In genomic region chr13:55970687-55971086, GRCm38 (mm10) we compare ENCODE assay signal across 20 mouse cellular contexts.
DNase-seq lines count a peak whose midpoint lies in the region; ATAC-seq and TF ChIP-seq lines count a peak whose summit lies in the region.
"Had no signal": no experiment of that assay in that cellular context is flagged by ENCODE, and none has a peak within 500 bp of the region (broad histone marks: within the 10 kb centered on the region; RNA-seq: fewer than 3 reads in every experiment).

No protein-coding gene starts in this region.

- no peak overlapping the region for H3K9ac ChIP-seq in kidney, postnatal 0 days (ENCODE audit: low read depth, low read length)
- H3K9ac ChIP-seq in kidney, embryonic 15.5 days: no peak overlapping the region
- H3K9ac ChIP-seq: embryonic facial prominence, embryonic 12.5 days; forebrain, embryonic 15.5 days; heart, embryonic 13.5 days; hindbrain, embryonic 15.5 days had no signal

- 85% methylated on average over 6 of the region's 6 CpGs for WGBS in kidney, postnatal 0 days
- WGBS in kidney, embryonic 15.5 days: 85% methylated on average over 6 of the region's 6 CpGs

- no peak for DNase-seq in kidney, postnatal 0 days (ENCODE audit: low spot score)
- DNase-seq in testis, postnatal 10 days (ENCODE audit: low spot score): no peak
- DNase-seq in R1 (ENCODE audit: low read depth, low spot score): peak; percentile 63
- no peak for DNase-seq in frontal cortex, postnatal 25 days (ENCODE audit: low spot score in 2 of 2)
- no peak for DNase-seq in gastrocnemius, postnatal 14 days
- DNase-seq: adrenal gland, adult 8-10 months; adrenal gland, postnatal 36 days; cerebellum, adult 11 months; cerebellum, adult 9-10 months; cerebellum, postnatal 25 days; gastrocnemius, postnatal 10 days; heart, postnatal 36 days had no signal

- intact Hi-C loops in gastrocnemius, postnatal 14 days (cut with DNase I; ENCODE audit: low total_unique reads): no loop called here

- H3K36me3 ChIP-seq in kidney, postnatal 0 days (ENCODE audit: insufficient read depth, low read length): no peaks in the 10 kb centered on the region
- H3K36me3 ChIP-seq in kidney, embryonic 15.5 days: no peaks in the 10 kb centered on the region
- H3K36me3 ChIP-seq in testis, adult 2 months (ENCODE audit: control insufficient read depth, insufficient read depth, low read length): no peaks in the 10 kb centered on the region
- H3K36me3 ChIP-seq: embryonic facial prominence, embryonic 12.5 days; forebrain, embryonic 15.5 days; G1E; heart, embryonic 13.5 days; hindbrain, embryonic 15.5 days had no signal

- H3K4me2 ChIP-seq in kidney, postnatal 0 days (ENCODE audit: low read length): no peak overlapping the region
- H3K4me2 ChIP-seq in kidney, embryonic 15.5 days: no peak overlapping the region
- H3K4me2 ChIP-seq: embryonic facial prominence, embryonic 12.5 days; forebrain, embryonic 15.5 days; heart, embryonic 13.5 days; hindbrain, embryonic 15.5 days had no signal

- 0 out of 2 replicates have a peak, but pooled peaks have one; percentile 4 for TF ChIP-seq CTCF in kidney, postnatal 0 days (IDR thresholded peaks at IDR 0.05; ENCODE audit: low read depth)
- TF ChIP-seq CTCF in testis, adult 2 months (IDR thresholded peaks at IDR 0.05; ENCODE audit: control insufficient read depth, insufficient read depth, insufficient replicate concordance, low read depth, low read length): 0 out of 2 replicates have a peak, but pooled peaks have one; percentile 11

- no peaks in the 10 kb centered on the region for H3K27me3 ChIP-seq in kidney, postnatal 0 days (ENCODE audit: insufficient read depth, low read length)
- H3K27me3 ChIP-seq in kidney, embryonic 15.5 days: peaks cover 26% of the 10 kb centered on the region
- H3K27me3 ChIP-seq in testis, adult 2 months (ENCODE audit: control insufficient read depth, insufficient read depth, low read length): no peaks in the 10 kb centered on the region
- H3K27me3 ChIP-seq: forebrain, embryonic 15.5 days had no signal

- no peaks in the 10 kb centered on the region for H3K9me3 ChIP-seq in kidney, postnatal 0 days (replicated peaks; ENCODE audit: low read length)
- H3K9me3 ChIP-seq in kidney, embryonic 15.5 days (replicated peaks): no peaks in the 10 kb centered on the region
- H3K9me3 ChIP-seq: embryonic facial prominence, embryonic 12.5 days; forebrain, embryonic 15.5 days; G1E; hindbrain, embryonic 15.5 days had no signal

- no peak for TF ChIP-seq POLR2A in testis, adult 2 months (IDR thresholded peaks at IDR 0.05; ENCODE audit: control insufficient read depth, low read depth, low read length)

- no peaks in the 10 kb centered on the region for H3K4me1 ChIP-seq in kidney, postnatal 0 days (replicated peaks; ENCODE audit: insufficient read depth, low read length)
- 0 out of 2 replicates have a peak, but pooled peaks cover 4% of the 10 kb centered on the region for H3K4me1 ChIP-seq in kidney, embryonic 15.5 days
- H3K4me1 ChIP-seq in testis, adult 2 months (ENCODE audit: control insufficient read depth, insufficient read depth, low read length): no peaks in the 10 kb centered on the region
- H3K4me1 ChIP-seq: forebrain, embryonic 15.5 days; hindbrain, embryonic 15.5 days had no signal

- no peak for ATAC-seq in kidney, postnatal 0 days (replicated peaks; ENCODE audit: low FRiP score, low read depth)
- ATAC-seq in kidney, embryonic 15.5 days (replicated peaks; ENCODE audit: low FRiP score): no peak
- ATAC-seq: forebrain, embryonic 15.5 days; inflammation-experienced regulatory T-cells, adult 6 months had no signal

- H3K4me3 ChIP-seq in kidney, postnatal 0 days (replicated peaks; ENCODE audit: low read depth, low read length): no peak overlapping the region
- no peak overlapping the region for H3K4me3 ChIP-seq in kidney, embryonic 15.5 days (replicated peaks)
- H3K4me3 ChIP-seq in testis, adult 2 months (ENCODE audit: control insufficient read depth, low read depth, low read length): no peak overlapping the region
- H3K4me3 ChIP-seq: embryonic facial prominence, embryonic 12.5 days; forebrain, embryonic 15.5 days; heart, embryonic 13.5 days; hindbrain, embryonic 15.5 days had no signal

- H3K27ac ChIP-seq in kidney, postnatal 0 days: no peak overlapping the region
- H3K27ac ChIP-seq in kidney, embryonic 15.5 days: no peak overlapping the region
- H3K27ac ChIP-seq in testis, adult 2 months (ENCODE audit: control insufficient read depth, insufficient read depth, low read depth, low read length): no peak overlapping the region
- H3K27ac ChIP-seq: embryonic facial prominence, embryonic 12.5 days; forebrain, embryonic 15.5 days; heart, embryonic 13.5 days; hindbrain, embryonic 15.5 days had no signal
